Mouse (Mus musculus) hindbrain, embryonic 14.5 days (tissue): Measurements from ENCODE around the gene Otx2. TPM values are rescaled to one million over a fixed set of nuclear protein-coding genes. Genes with fewer than 3 reads are reported as not detected.

ENCODE experiments used
- ATAC-seq: fragments of 200-750 bp; cut with Nextera tagmentation; 2 replicates; pipeline ENCODE4 v1.8.0; 2017; ENCODE audit warnings: moderate number of reproducible peaks, mild to moderate bottlenecking, moderate TSS enrichment, moderate library complexity; ENCODE audit not compliant: low FRiP score
- DNase-seq: peaks from one replicate; pipeline ENCODE4 v3.0.0-alpha.2; 2015; ENCODE audit warnings: low spot score
- H3K27ac ChIP-seq: fragments of 300-500 bp; sonication (generic); 2 replicates; pipeline ENCODE4 v1.5.1; 2014; ENCODE audit warnings: mild to moderate bottlenecking, moderate library complexity
- H3K27me3 ChIP-seq: fragments of 300-500 bp; sonication (generic); 2 replicates; pipeline ENCODE4 v1.6.1; 2014; ENCODE audit warnings: mild to moderate bottlenecking, low read length, mixed read lengths; ENCODE audit not compliant: control insufficient read depth, insufficient read depth
- H3K36me3 ChIP-seq: fragments of 300-500 bp; sonication (generic); replicated peaks from 2 replicates; pipeline ENCODE4 v1.6.1; 2014; ENCODE audit not compliant: control insufficient read depth, insufficient read depth
- H3K4me1 ChIP-seq: fragments of 300-500 bp; sonication (generic); replicated peaks from 2 replicates; pipeline ENCODE4 v1.6.1; 2014; ENCODE audit warnings: antibody characterized with exemption, low read length, mixed read lengths; ENCODE audit not compliant: control insufficient read depth, insufficient read depth
- H3K4me2 ChIP-seq: fragments of 300-500 bp; sonication (generic); replicated peaks from 2 replicates; pipeline ENCODE4 v1.6.1; 2014; ENCODE audit warnings: mild to moderate bottlenecking, moderate library complexity
- H3K4me3 ChIP-seq: fragments of 300-500 bp; sonication (generic); replicated peaks from 2 replicates; pipeline ENCODE4 v1.5.1; 2014; ENCODE audit warnings: mild to moderate bottlenecking, low read length
- H3K9ac ChIP-seq: fragments of 300-500 bp; sonication (generic); 2 replicates; pipeline ENCODE4 v1.6.1; 2014
- H3K9me3 ChIP-seq: fragments of 300-500 bp; sonication (generic); 2 replicates; pipeline ENCODE4 v1.6.1; 2016; ENCODE audit warnings: low read length; ENCODE audit not compliant: control insufficient read depth
- WGBS: fragments of 180-500 bp; shearing (Covaris S2); extraction: QIAGEN DNeasy Blood & Tissue Kit; methylation state at CpG from one replicate; pipeline ENCODE4 v1.1.7; 2014; 5-methylcytosine and 5-hydroxymethylcytosine counted together
- polyA plus RNA-seq: library from polyadenylated mRNA; unstranded; fragments of >200 nt; fragmentation: Nextera tagmentation; extraction: Ambion mirVana; gene quantifications from 2 replicates; pipeline ENCODE4 v1.2.1, GENCODE M21; 2014

Otx2 gene
- polyA plus RNA-seq, 1 experiment from 2014 or later = 18.5 TPM

GRCm38 (mm10) chr14:48670761-48671479 lies 2.7 kb downstream of the Otx2 start:
- Histone ChIP-seq H3K4me2 (0 out of 2 replicates have a peak overlapping the region, but pooled peaks have one; percentile 12), H3K27me3 (peaks cover 99% of the 10 kb centered on the region), H3K27ac (no peak overlapping the region), H3K4me1 (no peaks in the 10 kb centered on the region), H3K9me3 (no peaks in the 10 kb centered on the region), H3K36me3 (no peaks in the 10 kb centered on the region), H3K4me3 (peak overlapping the region; percentile 11), H3K9ac (no peak overlapping the region)
- DNase-seq = no peak
- no peak for ATAC-seq
- WGBS = 32% methylated on average over 4 of the region's 4 CpGs

- peak overlapping the region; percentile 14; the same call in 1 of the 2 replicates for H3K9ac ChIP-seq
- 3% methylated on average over 3 of the region's 3 CpGs for WGBS
- no peaks in the 10 kb centered on the region for H3K36me3 ChIP-seq
- H3K9me3 ChIP-seq = no peaks in the 10 kb centered on the region
- peaks cover 99% of the 10 kb centered on the region for H3K27me3 ChIP-seq
- 0 out of 2 replicates have a peak overlapping the region, but pooled peaks have one; percentile 11 for H3K4me3 ChIP-seq
- ATAC-seq (no peak), DNase-seq (no peak)
- no peaks in the 10 kb centered on the region for H3K4me1 ChIP-seq
- H3K27ac ChIP-seq = no peak overlapping the region; the same call in 1 of the 2 replicates
- H3K4me2 ChIP-seq = peak overlapping the region; percentile 15; the same call in 1 of the 2 replicates
Observed at GRCm38 (mm10) chr14:48670258-48670630, 3.4 kb downstream of the Otx2 start.

- DNase-seq (no peak), ATAC-seq (no peak)
- 1% methylated on average over 18 of the region's 18 CpGs for WGBS
- Histone ChIP-seq H3K27ac (peak overlapping the region; percentile 45; the same call in 1 of the 2 replicates), H3K4me2 (peak overlapping the region; percentile 40; the same call in 1 of the 2 replicates), H3K27me3 (peaks cover 99% of the 10 kb centered on the region), H3K9me3 (no peaks in the 10 kb centered on the region), H3K9ac (peak overlapping the region; percentile 14; the same call in 1 of the 2 replicates), H3K4me3 (no peak overlapping the region), H3K36me3 (no peaks in the 10 kb centered on the region), H3K4me1 (no peaks in the 10 kb centered on the region)
Observed at GRCm38 (mm10) chr14:48669541-48670257, 3.9 kb downstream of the Otx2 start.

GRCm38 (mm10) chr14:48668761-48669303 lies 4.8 kb downstream of the Otx2 start:
- H3K9me3 ChIP-seq = no peaks in the 10 kb centered on the region
- peak overlapping the region; percentile 40 for H3K4me2 ChIP-seq
- H3K36me3 ChIP-seq = no peaks in the 10 kb centered on the region
- under 1% methylated on average over 29 of the region's 29 CpGs for WGBS
- DNase-seq (no peak), ATAC-seq (no peak)
- H3K9ac ChIP-seq = peak overlapping the region; percentile 28; the same call in 1 of the 2 replicates
- peaks cover 98% of the 10 kb centered on the region for H3K27me3 ChIP-seq
- H3K4me3 ChIP-seq = peak overlapping the region; percentile 16
- H3K4me1 ChIP-seq = no peaks in the 10 kb centered on the region
- H3K27ac ChIP-seq = peak overlapping the region; percentile 47; the same call in 1 of the 2 replicates

GRCm38 (mm10) chr14:48668051-48668481 lies 5.6 kb downstream of the Otx2 start:
- H3K27ac ChIP-seq = peak overlapping the region; percentile 41; the same call in 1 of the 2 replicates
- 2% methylated on average over 11 of the region's 11 CpGs for WGBS
- H3K27me3 ChIP-seq = peaks cover 99% of the 10 kb centered on the region
- no peaks in the 10 kb centered on the region for H3K36me3 ChIP-seq
- H3K4me1 ChIP-seq = no peaks in the 10 kb centered on the region
- H3K9me3 ChIP-seq = no peaks in the 10 kb centered on the region
- peak overlapping the region; percentile 40; the same call in 1 of the 2 replicates for H3K4me2 ChIP-seq
- DNase-seq (no peak), ATAC-seq (no peak)
- no peak overlapping the region for H3K4me3 ChIP-seq
- H3K9ac ChIP-seq = no peak overlapping the region

GRCm38 (mm10) chr14:48667396-48667795 lies 6.2 kb downstream of the Otx2 start:
- Histone ChIP-seq H3K4me3 (peak overlapping the region; percentile 24), H3K36me3 (no peaks in the 10 kb centered on the region), H3K9me3 (no peaks in the 10 kb centered on the region), H3K27me3 (peaks cover 99% of the 10 kb centered on the region), H3K4me1 (no peaks in the 10 kb centered on the region), H3K4me2 (no peak overlapping the region), H3K27ac (no peak overlapping the region), H3K9ac (peak overlapping the region; percentile 52; the same call in 1 of the 2 replicates)
- DNase-seq (no peak), ATAC-seq (no peak)
- 2% methylated on average over 12 of the region's 12 CpGs for WGBS

- Histone ChIP-seq H3K27ac (peak overlapping the region; percentile 64), H3K9ac (peak overlapping the region; percentile 52), H3K36me3 (no peaks in the 10 kb centered on the region), H3K4me2 (no peak overlapping the region), H3K27me3 (peaks cover 99% of the 10 kb centered on the region), H3K4me3 (peak overlapping the region; percentile 24), H3K9me3 (no peaks in the 10 kb centered on the region), H3K4me1 (no peaks in the 10 kb centered on the region)
- ATAC-seq = no peak
- WGBS = under 1% methylated on average over 19 of the region's 19 CpGs
- DNase-seq = no peak
Observed at GRCm38 (mm10) chr14:48666771-48667170, 6.8 kb downstream of the Otx2 start.

GRCm38 (mm10) chr14:48665816-48666661 lies 7.6 kb downstream of the Otx2 start:
- H3K4me1 ChIP-seq = no peaks in the 10 kb centered on the region
- H3K27me3 ChIP-seq = peaks cover 99% of the 10 kb centered on the region
- peak overlapping the region; percentile 64 for H3K27ac ChIP-seq
- peak overlapping the region; percentile 52 for H3K9ac ChIP-seq
- ATAC-seq (no peak), DNase-seq (no peak)
- WGBS = 1% methylated on average over 52 of the region's 52 CpGs
- H3K4me2 ChIP-seq = peak overlapping the region; percentile 19; the same call in 1 of the 2 replicates
- peak overlapping the region; percentile 24 for H3K4me3 ChIP-seq
- H3K36me3 ChIP-seq = no peaks in the 10 kb centered on the region
- H3K9me3 ChIP-seq = no peaks in the 10 kb centered on the region
